Mouse (Mus musculus): ENCODE data around the gene Slc29a3.
A peak's percentile ranks its signal among the peaks of the same experiment; 100 is the strongest.

GRCm38 (mm10) chr10:60794374-60794773 is 41.8 kb upstream of the Slc29a3 start:
- TF ChIP-seq POLR2A (IDR thresholded peaks at IDR 0.05; ENCODE audit: insufficient read length, low read depth), result peak; percentile 9
- no peak for TF ChIP-seq CEBPB (IDR thresholded peaks at IDR 0.05; ENCODE audit: insufficient read depth, poor library complexity, severe bottlenecking)
- TF ChIP-seq E2F4 (IDR thresholded peaks at IDR 0.05; ENCODE audit: insufficient read depth), result no peak
- TF ChIP-seq TCF12 (IDR thresholded peaks at IDR 0.05; ENCODE audit: insufficient read depth, poor library complexity, severe bottlenecking), result no peak

Measured in myocyte (in vitro differentiated cells).